Mouse (Mus musculus): ENCODE data around the gene Plekhg1.

DNA sequence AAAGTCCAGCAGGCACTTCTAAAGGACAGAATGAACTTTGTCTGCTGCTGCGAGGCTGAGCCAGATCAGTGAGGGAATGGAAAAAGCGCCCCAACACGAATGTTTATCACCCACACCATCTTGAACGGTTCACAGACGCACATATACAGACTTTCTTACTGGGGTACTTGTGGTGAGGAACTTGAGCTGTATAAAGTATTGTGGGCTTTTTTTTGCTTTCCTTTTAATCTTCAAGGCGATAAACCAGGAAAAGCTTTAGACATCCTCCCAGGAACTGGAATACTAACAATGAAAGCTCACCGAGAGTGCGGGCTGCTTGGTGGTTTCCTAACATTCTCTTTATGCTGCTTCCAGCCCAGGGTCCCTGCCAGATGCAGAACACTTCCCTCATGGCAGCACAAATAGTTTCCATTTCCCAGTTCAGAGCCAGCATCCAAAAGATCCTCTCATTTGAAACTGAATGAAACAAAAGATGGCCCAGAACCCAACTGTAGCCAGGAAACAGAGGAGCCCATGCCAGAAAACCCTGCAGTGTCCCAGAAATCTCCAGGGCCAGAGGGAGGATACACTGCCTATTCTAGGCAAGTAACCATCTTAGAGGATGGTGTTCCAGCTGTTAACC is 43.3 kb upstream of the Plekhg1 start:
- TF ChIP-seq CTCF (IDR thresholded peaks at IDR 0.05; ENCODE audit: low read depth) (no peak), EP300 (optimal IDR thresholded peaks at IDR 0.05) (no peak)
